Mouse (Mus musculus) embryonic fibroblast, embryonic 13.5 days (primary cell): ENCODE results near the gene P2rx6. TPM values are rescaled to one million over a fixed set of nuclear protein-coding genes. Genes with fewer than 3 reads are reported as not detected.
A peak's percentile ranks its signal among the peaks of the same experiment; 100 is the strongest.

ENCODE experiments used
- H3K27ac ChIP-seq: 2 replicates; pipeline ENCODE4 v1.5.1; 2012; ENCODE audit warnings: low read length, control low read depth, inconsistent platforms; ENCODE audit not compliant: insufficient read depth
- H3K4me1 ChIP-seq: 2 replicates; pipeline ENCODE4 v1.6.1; 2011; ENCODE audit warnings: low read length; ENCODE audit not compliant: control insufficient read depth, insufficient read depth
- H3K4me3 ChIP-seq: 2 replicates; pipeline ENCODE4 v1.5.1; 2011; ENCODE audit warnings: mild to moderate bottlenecking, control low read depth, low read length; ENCODE audit not compliant: insufficient read depth
- CTCF ChIP-seq: IDR thresholded peaks from 2 replicates; pipeline ENCODE4 v1.5.1; 2011; ENCODE audit warnings: mild to moderate bottlenecking, control low read depth, low read length, moderate library complexity, borderline replicate concordance; ENCODE audit not compliant: insufficient read depth
- POLR2A ChIP-seq: IDR thresholded peaks from 2 replicates; pipeline ENCODE4 v1.6.1; 2011; ENCODE audit warnings: low read depth, mild to moderate bottlenecking, control low read depth, low read length, moderate library complexity
- polyA plus RNA-seq: library from polyadenylated mRNA; stranded (reverse); fragments of >200 nt; gene quantifications from 2 replicates; pipeline ENCODE4 v1.2.4, GENCODE M21; 2011; ENCODE audit warnings: low read depth; ENCODE audit not compliant: missing spikeins, insufficient read length

Gene P2rx6
- polyA plus RNA-seq, 1 experiment, result 3.0 TPM

GRCm38 (mm10) chr16:17558811-17559210 lies 2.9 kb upstream of the P2rx6 start:
- no peak for TF ChIP-seq POLR2A
- TF ChIP-seq CTCF, result no peak

GRCm38 (mm10) chr16:17559396-17560027 lies 2.2 kb upstream of the P2rx6 start:
- no peak overlapping the region for H3K4me3 ChIP-seq
- H3K27ac ChIP-seq, result no peak overlapping the region
- TF ChIP-seq CTCF (no peak), POLR2A (no peak)
- peaks cover 17% of the 10 kb centered on the region for H3K4me1 ChIP-seq

More at GRCm38 (mm10) chr16:17558811-17559210, 2.9 kb upstream of the P2rx6 start:
- H3K27ac ChIP-seq, result no peak overlapping the region
- H3K4me3 ChIP-seq, result no peak overlapping the region
- peaks cover 13% of the 10 kb centered on the region; the same call in 1 of the 2 replicates for H3K4me1 ChIP-seq

- H3K4me3 ChIP-seq, result 0 out of 2 replicates have a peak within 1 kb of the TSS, but pooled peaks have one; percentile 5
- no peak for TF ChIP-seq CTCF
- TF ChIP-seq POLR2A, result no peak
- H3K4me1 ChIP-seq, result peaks cover 17% of the 10 kb centered on the region
- peak within 1 kb of the TSS; percentile 47 for H3K27ac ChIP-seq
Observed at GRCm38 (mm10) chr16:17561128-17561750, 446 bp upstream of the P2rx6 start, which contains the start of gene Lrrc74b. TSS of gene Lrrc74b (minus strand) at chr16:17561247.

- Histone ChIP-seq H3K4me3 (no peak overlapping the region), H3K4me1 (peaks cover 15% of the 10 kb centered on the region), H3K27ac (peak overlapping the region; percentile 41; the same call in 1 of the 2 replicates)
- no peak for TF ChIP-seq POLR2A
- TF ChIP-seq CTCF, result no peak
Observed at GRCm38 (mm10) chr16:17563580-17563979, 1.9 kb downstream of the P2rx6 start.

GRCm38 (mm10) chr16:17564221-17564620 lies 2.5 kb downstream of the P2rx6 start:
- H3K27ac ChIP-seq, result peak overlapping the region; percentile 41; the same call in 1 of the 2 replicates
- H3K4me3 ChIP-seq, result no peak overlapping the region
- no peak for TF ChIP-seq CTCF
- no peak for TF ChIP-seq POLR2A
- H3K4me1 ChIP-seq, result peaks cover 12% of the 10 kb centered on the region; the same call in 1 of the 2 replicates

- Histone ChIP-seq H3K4me3 (no peak overlapping the region), H3K27ac (no peak overlapping the region), H3K4me1 (peaks cover 12% of the 10 kb centered on the region; the same call in 1 of the 2 replicates)
- TF ChIP-seq POLR2A, result no peak
- TF ChIP-seq CTCF, result no peak
Observed at GRCm38 (mm10) chr16:17564771-17565170, 3.1 kb downstream of the P2rx6 start.

- H3K4me3 ChIP-seq, result no peak overlapping the region
- peaks cover 7% of the 10 kb centered on the region; the same call in 1 of the 2 replicates for H3K4me1 ChIP-seq
- TF ChIP-seq POLR2A (no peak), CTCF (no peak)
- no peak overlapping the region for H3K27ac ChIP-seq
Observed at GRCm38 (mm10) chr16:17566186-17566585, 4.5 kb downstream of the P2rx6 start.

GRCm38 (mm10) chr16:17575870-17576824 lies 14.5 kb downstream of the P2rx6 start:
- H3K27ac ChIP-seq, result no peak overlapping the region
- TF ChIP-seq POLR2A (no peak), CTCF (no peak)
- H3K4me1 ChIP-seq, result no peaks in the 10 kb centered on the region
- H3K4me3 ChIP-seq, result peak overlapping the region; percentile 37

- TF ChIP-seq CTCF (no peak), POLR2A (no peak)
- no peaks in the 10 kb centered on the region for H3K4me1 ChIP-seq
- no peak overlapping the region for H3K4me3 ChIP-seq
- no peak overlapping the region for H3K27ac ChIP-seq
Observed at GRCm38 (mm10) chr16:17576825-17577215, 15.1 kb downstream of the P2rx6 start.

GRCm38 (mm10) chr16:17583064-17583463 lies 21.4 kb downstream of the P2rx6 start, which contains the start of gene Slc7a4:
TSS of gene Slc7a4 (minus strand) at chr16:17583214.
- H3K4me3 ChIP-seq, result no peak within 1 kb of the TSS
- TF ChIP-seq POLR2A, result no peak
- peak; percentile 62; the same call in 1 of the 2 replicates for TF ChIP-seq CTCF
- no peaks in the 10 kb centered on the region for H3K4me1 ChIP-seq
- H3K27ac ChIP-seq, result no peak within 1 kb of the TSS
